Mouse (Mus musculus): ENCODE data around the gene Ndufaf1.
"Not testable (repeated sequence)": the region's sequence is repeated elsewhere in the genome, so short reads cannot be mapped to it uniquely, and the experiment has no call there.

Gene Ndufaf1

GRCm38 (mm10) chr2:119662220-119663182 lies at the start of gene Ndufaf1:
Gene Ndufaf1, minus strand, starts transcription at chr2:119662827.
- DNase-seq (ENCODE audit: low read depth in 1 of 2, low spot score in 2 of 2), result peak; percentile 35 to 44

GRCm38 (mm10) chr2:119710011-119710410 lies 47.4 kb upstream of the Ndufaf1 start:
- DNase-seq (ENCODE audit: low read depth in 1 of 2, low spot score in 2 of 2), result no peak

- no peak for DNase-seq (ENCODE audit: low read depth in 1 of 2, low spot score in 2 of 2)
Measured at GRCm38 (mm10) chr2:119707676-119708075, 45.0 kb upstream of the Ndufaf1 start.

GRCm38 (mm10) chr2:119703171-119703570 lies 40.5 kb upstream of the Ndufaf1 start:
- no peak for DNase-seq (ENCODE audit: low read depth in 1 of 2, low spot score in 2 of 2)

GRCm38 (mm10) chr2:119699962-119700361 lies 37.3 kb upstream of the Ndufaf1 start:
- DNase-seq (ENCODE audit: low read depth in 1 of 2, low spot score in 2 of 2), result no peak

- no peak for DNase-seq (ENCODE audit: low read depth in 1 of 2, low spot score in 2 of 2)
Measured at GRCm38 (mm10) chr2:119698472-119698871, 35.8 kb upstream of the Ndufaf1 start.

- DNase-seq (ENCODE audit: low read depth in 1 of 2, low spot score in 2 of 2), result no peak
Measured at GRCm38 (mm10) chr2:119696111-119696510, 33.5 kb upstream of the Ndufaf1 start.

GRCm38 (mm10) chr2:119694826-119695225 lies 32.2 kb upstream of the Ndufaf1 start:
- no peak for DNase-seq (ENCODE audit: low read depth in 1 of 2, low spot score in 2 of 2)

GRCm38 (mm10) chr2:119692003-119692701 lies 29.5 kb upstream of the Ndufaf1 start:
- DNase-seq (ENCODE audit: low read depth in 1 of 2, low spot score in 2 of 2), result no peak

GRCm38 (mm10) chr2:119683706-119684105 lies 21.1 kb upstream of the Ndufaf1 start:
- no peak for DNase-seq (ENCODE audit: low read depth in 1 of 2, low spot score in 2 of 2)

- DNase-seq (ENCODE audit: low read depth in 1 of 2, low spot score in 2 of 2), result no peak
Measured at GRCm38 (mm10) chr2:119675831-119676230, 13.2 kb upstream of the Ndufaf1 start.

GRCm38 (mm10) chr2:119675215-119675784 lies 12.7 kb upstream of the Ndufaf1 start:
- no peak for DNase-seq (ENCODE audit: low read depth in 1 of 2, low spot score in 2 of 2)

GRCm38 (mm10) chr2:119674525-119675214 lies 12.0 kb upstream of the Ndufaf1 start, which contains the start of gene Rtf1:
Gene Rtf1, plus strand, starts transcription at chr2:119675068.
- peak; percentile 60 to 88 for DNase-seq (ENCODE audit: low read depth in 1 of 2, low spot score in 2 of 2)

GRCm38 (mm10) chr2:119669010-119669409 lies 6.4 kb upstream of the Ndufaf1 start:
- no peak for DNase-seq (ENCODE audit: low read depth in 1 of 2, low spot score in 2 of 2)

GRCm38 (mm10) chr2:119665744-119666143 lies 3.1 kb upstream of the Ndufaf1 start:
- not testable (repeated sequence) for DNase-seq (ENCODE audit: low read depth in 1 of 2, low spot score in 2 of 2)

- no peak for DNase-seq (ENCODE audit: low read depth in 1 of 2, low spot score in 2 of 2)
Measured at GRCm38 (mm10) chr2:119644254-119644653, 18.4 kb downstream of the Ndufaf1 start.

GRCm38 (mm10) chr2:119641214-119641912 lies 21.3 kb downstream of the Ndufaf1 start:
- no peak for DNase-seq (ENCODE audit: low read depth in 1 of 2, low spot score in 2 of 2)

GRCm38 (mm10) chr2:119636781-119637180 lies 25.8 kb downstream of the Ndufaf1 start:
- DNase-seq (ENCODE audit: low read depth in 1 of 2, low spot score in 2 of 2), result no peak

GRCm38 (mm10) chr2:119621302-119621701 lies 41.3 kb downstream of the Ndufaf1 start:
- DNase-seq (ENCODE audit: low read depth in 1 of 2, low spot score in 2 of 2), result no peak

GRCm38 (mm10) chr2:119619002-119619401 lies 43.6 kb downstream of the Ndufaf1 start:
- DNase-seq (ENCODE audit: low read depth in 1 of 2, low spot score in 2 of 2), result not testable (repeated sequence)

Measured in monocyte, adult 2 months (primary cell).